Mouse (Mus musculus) forebrain, embryonic 14.5 days (tissue): Measurements from ENCODE around the gene Nol12. TPM values are rescaled to one million over a fixed set of nuclear protein-coding genes. Genes with fewer than 3 reads are reported as not detected.
A peak's percentile ranks its signal among the peaks of the same experiment; 100 is the strongest.

Experiments used
- ATAC-seq: fragments of 200-750 bp; cut with Nextera tagmentation; 2 replicates; pipeline ENCODE4 v1.8.0; 2017; ENCODE audit warnings: mild to moderate bottlenecking, moderate library complexity
- DNase-seq: peaks from one replicate; pipeline ENCODE4 v3.0.0-alpha.2; 2015; ENCODE audit warnings: low spot score
- H3K27ac ChIP-seq: fragments of 300-500 bp; sonication (generic); 2 replicates; pipeline ENCODE4 v1.5.1; 2014; ENCODE audit warnings: low read depth, mild to moderate bottlenecking, control low read depth, low read length, moderate library complexity
- H3K27me3 ChIP-seq: fragments of 300-500 bp; sonication (generic); replicated peaks from 2 replicates; pipeline ENCODE4 v1.6.1; 2014; ENCODE audit warnings: low read length, control low read depth, mixed read lengths; ENCODE audit not compliant: control insufficient read depth, insufficient read depth
- H3K36me3 ChIP-seq: fragments of 300-500 bp; sonication (generic); 2 replicates; pipeline ENCODE4 v1.6.1; 2014; ENCODE audit warnings: low read length, control low read depth; ENCODE audit not compliant: control insufficient read depth, insufficient read depth
- H3K4me1 ChIP-seq: fragments of 300-500 bp; sonication (generic); 2 replicates; pipeline ENCODE4 v1.6.1; 2014; ENCODE audit warnings: antibody characterized with exemption, low read length, control low read depth; ENCODE audit not compliant: control insufficient read depth, insufficient read depth
- H3K4me2 ChIP-seq: fragments of 300-500 bp; sonication (generic); 2 replicates; pipeline ENCODE4 v1.6.1; 2014; ENCODE audit warnings: mild to moderate bottlenecking, control low read depth, low read length
- H3K4me3 ChIP-seq: fragments of 300-500 bp; sonication (generic); 2 replicates; pipeline ENCODE4 v1.5.1; 2014; ENCODE audit warnings: low read depth, low read length, control low read depth
- H3K9ac ChIP-seq: fragments of 300-500 bp; sonication (generic); 2 replicates; pipeline ENCODE4 v1.6.1; 2014; ENCODE audit warnings: mild to moderate bottlenecking, low read length, control low read depth, moderate library complexity
- H3K9me3 ChIP-seq: fragments of 300-500 bp; sonication (generic); replicated peaks from 2 replicates; pipeline ENCODE4 v1.6.1; 2016; ENCODE audit warnings: low read length, control low read depth, mixed read lengths; ENCODE audit not compliant: control insufficient read depth
- WGBS: fragments of 180-500 bp; shearing (Covaris S2); extraction: QIAGEN DNeasy Blood & Tissue Kit; methylation state at CpG from one replicate; pipeline ENCODE4 v1.1.7; 2014; 5-methylcytosine and 5-hydroxymethylcytosine counted together
- polyA plus RNA-seq: library from polyadenylated mRNA; unstranded; fragments of >200 nt; fragmentation: Nextera tagmentation; extraction: Ambion mirVana; gene quantifications from 2 replicates; pipeline ENCODE4 v1.2.1, GENCODE M21; 2014

The Nol12 gene
- polyA plus RNA-seq, 1 experiment from 2014 or later, result 63.4 TPM

GRCm38 (mm10) chr15:78914091-78914822 is 20.5 kb upstream of the Nol12 start:
- under 1% methylated on average over 82 of the region's 87 CpGs for WGBS
- DNase-seq, result peak; percentile 60
- H3K36me3 ChIP-seq, result peaks cover 16% of the 10 kb centered on the region

GRCm38 (mm10) chr15:78914823-78915659 is 19.7 kb upstream of the Nol12 start:
- 50% methylated on average over 8 of the region's 8 CpGs for WGBS
- no peaks in the 10 kb centered on the region for H3K27me3 ChIP-seq
- no peak for ATAC-seq

More at GRCm38 (mm10) chr15:78914091-78914822, 20.5 kb upstream of the Nol12 start:
- Histone ChIP-seq H3K4me2 (peak overlapping the region; percentile 94), H3K4me3 (peak overlapping the region; percentile 74), H3K4me1 (peaks cover 21% of the 10 kb centered on the region), H3K27ac (peak overlapping the region; percentile 97), H3K27me3 (no peaks in the 10 kb centered on the region), H3K9ac (peak overlapping the region; percentile 88), H3K9me3 (no peaks in the 10 kb centered on the region)
- ATAC-seq, result peak; percentile 68

GRCm38 (mm10) chr15:78915660-78916017 is 19.1 kb upstream of the Nol12 start:
- peak overlapping the region; percentile 74 for H3K4me3 ChIP-seq
- H3K9me3 ChIP-seq, result no peaks in the 10 kb centered on the region
- peaks cover 21% of the 10 kb centered on the region for H3K4me1 ChIP-seq
- no peak overlapping the region for H3K27ac ChIP-seq
- ATAC-seq (peak; percentile 40), DNase-seq (peak; percentile 95)
- WGBS, result 11% methylated on average over 8 of the region's 8 CpGs
- no peaks in the 10 kb centered on the region for H3K27me3 ChIP-seq
- H3K4me2 ChIP-seq, result peak overlapping the region; percentile 94
- peak overlapping the region; percentile 65 for H3K9ac ChIP-seq
- H3K36me3 ChIP-seq, result peaks cover 22% of the 10 kb centered on the region

More at GRCm38 (mm10) chr15:78914823-78915659, 19.7 kb upstream of the Nol12 start:
- no peaks in the 10 kb centered on the region for H3K9me3 ChIP-seq
- peak overlapping the region; percentile 94 for H3K4me2 ChIP-seq
- H3K4me1 ChIP-seq, result peaks cover 21% of the 10 kb centered on the region
- H3K36me3 ChIP-seq, result peaks cover 22% of the 10 kb centered on the region
- peak overlapping the region; percentile 74 for H3K4me3 ChIP-seq
- peak overlapping the region; percentile 88 for H3K9ac ChIP-seq
- H3K27ac ChIP-seq, result peak overlapping the region; percentile 97; the same call in 1 of the 2 replicates
- DNase-seq, result no peak

GRCm38 (mm10) chr15:78916052-78916826 is 18.5 kb upstream of the Nol12 start:
- Histone ChIP-seq H3K4me1 (peaks cover 21% of the 10 kb centered on the region), H3K27me3 (no peaks in the 10 kb centered on the region), H3K9me3 (no peaks in the 10 kb centered on the region), H3K27ac (peak overlapping the region; percentile 63; the same call in 1 of the 2 replicates), H3K9ac (peak overlapping the region; percentile 65), H3K4me3 (peak overlapping the region; percentile 74), H3K36me3 (peaks cover 22% of the 10 kb centered on the region), H3K4me2 (peak overlapping the region; percentile 94)
- peak; percentile 73 for DNase-seq
- WGBS, result 39% methylated on average over 12 of the region's 12 CpGs
- no peak for ATAC-seq

- 94% methylated on average over 23 of the region's 23 CpGs for WGBS
- H3K4me1 ChIP-seq, result peaks cover 20% of the 10 kb centered on the region
These were observed 16.6 kb upstream of the Nol12 start for GRCm38 (mm10) chr15:78918126-78918525.

GRCm38 (mm10) chr15:78919914-78920313 is 14.8 kb upstream of the Nol12 start:
- ATAC-seq (no peak), DNase-seq (no peak)
- H3K4me3 ChIP-seq, result no peak overlapping the region
- H3K27ac ChIP-seq, result no peak overlapping the region; the same call in 1 of the 2 replicates
- peaks cover 22% of the 10 kb centered on the region for H3K36me3 ChIP-seq
- no peaks in the 10 kb centered on the region for H3K9me3 ChIP-seq
- WGBS, result 87% methylated on average over 12 of the region's 12 CpGs
- H3K4me2 ChIP-seq, result no peak overlapping the region
- no peaks in the 10 kb centered on the region for H3K27me3 ChIP-seq
- H3K4me1 ChIP-seq, result peaks cover 16% of the 10 kb centered on the region
- H3K9ac ChIP-seq, result no peak overlapping the region

More at GRCm38 (mm10) chr15:78918126-78918525, 16.6 kb upstream of the Nol12 start:
- Histone ChIP-seq H3K4me3 (no peak overlapping the region), H3K4me2 (no peak overlapping the region), H3K27ac (no peak overlapping the region), H3K9me3 (no peaks in the 10 kb centered on the region), H3K9ac (no peak overlapping the region), H3K36me3 (peaks cover 22% of the 10 kb centered on the region), H3K27me3 (no peaks in the 10 kb centered on the region)
- ATAC-seq, result no peak
- no peak for DNase-seq

GRCm38 (mm10) chr15:78922700-78923099 is 12.0 kb upstream of the Nol12 start:
- Histone ChIP-seq H3K36me3 (peaks cover 17% of the 10 kb centered on the region), H3K27ac (no peak overlapping the region), H3K4me3 (no peak overlapping the region), H3K9ac (no peak overlapping the region), H3K4me1 (peaks cover 13% of the 10 kb centered on the region), H3K9me3 (no peaks in the 10 kb centered on the region), H3K4me2 (no peak overlapping the region), H3K27me3 (no peaks in the 10 kb centered on the region)
- ATAC-seq, result no peak
- WGBS, result 88% methylated on average over 7 of the region's 7 CpGs
- no peak for DNase-seq

GRCm38 (mm10) chr15:78923585-78923984 is 11.1 kb upstream of the Nol12 start:
- no peak overlapping the region for H3K27ac ChIP-seq
- 76% methylated on average over 6 of the region's 6 CpGs for WGBS

More at GRCm38 (mm10) chr15:78923585-78923984, 11.1 kb upstream of the Nol12 start:
- ATAC-seq (no peak), DNase-seq (no peak)
- peaks cover 17% of the 10 kb centered on the region for H3K4me1 ChIP-seq
- no peaks in the 10 kb centered on the region for H3K27me3 ChIP-seq
- H3K4me2 ChIP-seq, result no peak overlapping the region
- no peaks in the 10 kb centered on the region for H3K9me3 ChIP-seq
- H3K36me3 ChIP-seq, result peaks cover 10% of the 10 kb centered on the region
- H3K4me3 ChIP-seq, result no peak overlapping the region
- no peak overlapping the region for H3K9ac ChIP-seq
